Mouse (Mus musculus) T-helper 1 cell (primary cell): ENCODE results near the gene Ezh1.

Experiments used
- in situ Hi-C: fragments of 300-600 bp; cut with MboI, MseI; formaldehyde crosslinking; loops from one replicate; pipeline ENCODE4 v1.15.1; 2025; ENCODE audit warnings: high pct_unique_total_duplicates

The Ezh1 gene

GRCm38 (mm10) chr11:101149178-101150105 lies 76.8 kb downstream of the Ezh1 start:
- in situ Hi-C loops, result no loop called here

DNA sequence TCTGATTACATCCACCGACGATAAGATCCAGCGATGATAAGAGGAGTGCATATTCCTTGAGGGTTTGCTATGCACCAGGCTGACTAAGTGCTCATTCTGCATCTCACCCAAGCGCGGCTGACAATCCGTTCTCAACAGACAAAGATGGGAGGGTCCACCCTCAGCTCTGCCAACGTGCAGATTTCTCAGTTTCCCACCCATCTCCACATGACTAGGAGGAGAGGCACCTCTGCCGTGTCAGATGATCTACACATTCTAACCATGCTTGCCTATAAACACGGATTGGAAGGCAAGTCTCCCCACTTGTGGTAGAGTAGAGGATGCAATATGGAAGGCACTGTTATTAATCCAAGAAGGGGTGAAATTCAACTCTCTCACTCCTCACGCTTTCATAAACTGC lies 77.5 kb downstream of the Ezh1 start:
- in situ Hi-C loops, result no loop called here

GRCm38 (mm10) chr11:101146377-101146776 lies 79.9 kb downstream of the Ezh1 start:
- in situ Hi-C loops, result no loop called here

- in situ Hi-C loops, result no loop called here
These were observed 82.7 kb downstream of the Ezh1 start for GRCm38 (mm10) chr11:101143338-101144225.

GRCm38 (mm10) chr11:101142215-101142967 lies 83.9 kb downstream of the Ezh1 start:
- in situ Hi-C loops, result no loop called here
